Mouse (Mus musculus): ENCODE measurements around the gene Yy2. TPM values are rescaled to one million over a fixed set of nuclear protein-coding genes. Genes with fewer than 3 reads are reported as not detected.

Yy2 gene
- polyA plus RNA-seq (2014; fragmentation: Nextera tagmentation; extraction: Ambion mirVana): 4.7 and 4.9 TPM in 2 replicates

DNA sequence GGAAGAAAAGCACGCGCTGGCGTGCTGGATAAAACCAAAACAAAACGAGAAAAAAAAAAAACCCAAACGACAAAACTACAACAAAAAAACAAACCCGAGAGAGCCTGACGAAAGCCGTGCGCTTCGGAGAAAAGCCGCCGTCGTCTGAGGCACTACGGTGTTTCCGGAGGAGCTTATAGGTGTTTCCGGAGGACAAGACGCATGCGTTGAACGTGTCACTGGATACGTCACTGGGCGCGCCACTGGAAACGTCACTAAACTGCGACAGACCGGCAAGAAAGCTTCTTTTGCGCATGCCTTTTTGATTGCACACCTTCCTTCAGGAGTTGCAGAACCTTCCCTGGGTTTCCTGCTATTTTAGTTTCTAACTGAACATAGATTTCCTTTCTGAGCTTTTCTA is at the start of gene Yy2:
Yy2 (minus strand) TSS at position 146 of the 400 bp plus-strand sequence.
- H3K9ac ChIP-seq (ENCODE audit: low read length): no peak within 1 kb of the TSS
- no peaks in the 10 kb centered on the region for H3K36me3 ChIP-seq (ENCODE audit: control insufficient read depth, insufficient read depth, low read length)
- H3K9me3 ChIP-seq (ENCODE audit: control insufficient read depth, low read length): no peaks in the 10 kb centered on the region
- no peaks in the 10 kb centered on the region for H3K27me3 ChIP-seq (ENCODE audit: control insufficient read depth, insufficient read depth, low read length)
- H3K4me2 ChIP-seq: no peak within 1 kb of the TSS
- 86% methylated on average over 26 of the region's 26 CpGs for WGBS
- DNase-seq (ENCODE audit: low spot score, missing footprints): no peak
- H3K4me3 ChIP-seq (ENCODE audit: low read depth, low read length): no peak within 1 kb of the TSS
- no peak for ATAC-seq (ENCODE audit: low FRiP score)
- H3K4me1 ChIP-seq (ENCODE audit: control insufficient read depth, insufficient read depth, low read length): no peaks in the 10 kb centered on the region
- H3K27ac ChIP-seq (ENCODE audit: low read depth, low read length): no peak within 1 kb of the TSS

DNA sequence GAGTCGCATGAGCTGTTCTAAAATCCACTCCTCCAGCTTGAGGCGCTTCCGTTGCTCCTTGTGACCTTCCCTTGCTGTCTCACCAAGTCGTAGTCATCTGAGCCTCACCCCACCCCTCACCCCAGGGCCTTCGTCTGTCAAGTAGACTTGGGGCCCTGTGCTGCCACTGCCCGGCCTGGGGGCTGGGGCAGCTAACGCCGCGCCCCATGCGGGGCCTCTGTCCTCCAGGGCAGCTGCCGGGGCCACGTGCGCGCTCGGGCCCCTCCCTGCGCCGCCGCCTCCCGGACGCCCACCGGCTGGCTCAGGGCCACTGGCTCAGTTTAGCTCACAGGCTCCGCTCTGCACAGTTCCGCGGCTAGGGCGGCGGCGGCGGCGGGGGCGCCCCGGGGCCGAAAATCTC is 44.1 kb upstream of the Yy2 start:
- Histone ChIP-seq H3K9ac (ENCODE audit: low read length) (no peak overlapping the region), H3K27me3 (ENCODE audit: control insufficient read depth, insufficient read depth, low read length) (no peaks in the 10 kb centered on the region; the same call in 1 of the 2 replicates), H3K27ac (ENCODE audit: low read depth, low read length) (no peak overlapping the region), H3K36me3 (ENCODE audit: control insufficient read depth, insufficient read depth, low read length) (no peaks in the 10 kb centered on the region), H3K4me1 (ENCODE audit: control insufficient read depth, insufficient read depth, low read length) (no peaks in the 10 kb centered on the region), H3K4me2 (peak overlapping the region; percentile 15; the same call in 1 of the 2 replicates), H3K9me3 (ENCODE audit: control insufficient read depth, low read length) (no peaks in the 10 kb centered on the region), H3K4me3 (ENCODE audit: low read depth, low read length) (no peak overlapping the region)
- DNase-seq (ENCODE audit: low spot score, missing footprints) (no peak), ATAC-seq (ENCODE audit: low FRiP score) (0 out of 2 replicates have a peak, but pooled peaks have one; percentile 42)
- 19% methylated on average over 32 of the region's 32 CpGs for WGBS

DNA sequence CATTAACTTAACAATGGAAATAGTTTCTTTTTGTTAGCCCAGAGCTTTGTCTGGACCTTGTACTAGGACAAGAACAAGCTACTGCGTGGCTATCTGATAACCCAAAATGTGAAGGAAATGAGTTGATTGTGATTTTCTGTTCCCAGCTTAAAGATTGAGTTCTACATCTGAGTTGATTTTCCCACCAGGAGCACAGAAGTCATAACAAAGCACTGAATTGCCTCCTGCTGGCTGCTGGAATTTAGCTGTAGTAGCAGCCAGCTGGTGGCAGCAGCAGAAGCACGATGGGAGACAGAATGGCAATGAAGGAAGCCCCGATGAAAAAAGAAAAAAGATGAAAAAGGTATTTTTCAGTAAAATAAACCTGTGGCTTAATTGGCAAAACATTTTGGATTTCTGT is 32.7 kb upstream of the Yy2 start:
- Histone ChIP-seq H3K9me3 (ENCODE audit: control insufficient read depth, low read length) (no peaks in the 10 kb centered on the region), H3K27me3 (ENCODE audit: control insufficient read depth, insufficient read depth, low read length) (peaks cover 7% of the 10 kb centered on the region; the same call in 1 of the 2 replicates), H3K4me3 (ENCODE audit: low read depth, low read length) (no peak overlapping the region), H3K9ac (ENCODE audit: low read length) (no peak overlapping the region), H3K27ac (ENCODE audit: low read depth, low read length) (no peak overlapping the region), H3K36me3 (ENCODE audit: control insufficient read depth, insufficient read depth, low read length) (no peaks in the 10 kb centered on the region), H3K4me1 (ENCODE audit: control insufficient read depth, insufficient read depth, low read length) (no peaks in the 10 kb centered on the region), H3K4me2 (no peak overlapping the region)
- DNase-seq (ENCODE audit: low spot score, missing footprints): peak; percentile 86
- 9% methylated on average over 3 of the region's 3 CpGs for WGBS
- ATAC-seq (ENCODE audit: low FRiP score): no peak

GRCm38 (mm10) chrX:157598186-157598996 is 29.6 kb upstream of the Yy2 start, which contains the start of gene Mbtps2:
Gene Mbtps2, minus strand, starts transcription at chrX:157598715.
- WGBS: 15% methylated on average over 72 of the region's 74 CpGs
- H3K4me1 ChIP-seq (ENCODE audit: control insufficient read depth, insufficient read depth, low read length): 0 out of 2 replicates have a peak, but pooled peaks cover 3% of the 10 kb centered on the region
- H3K9me3 ChIP-seq (ENCODE audit: control insufficient read depth, low read length): no peaks in the 10 kb centered on the region
- peak within 1 kb of the TSS; percentile 45 for H3K4me2 ChIP-seq
- ATAC-seq (ENCODE audit: low FRiP score): peak; percentile 84
- H3K4me3 ChIP-seq (ENCODE audit: low read depth, low read length): peak within 1 kb of the TSS; percentile 56
- H3K9ac ChIP-seq (ENCODE audit: low read length): peak within 1 kb of the TSS; percentile 80
- H3K36me3 ChIP-seq (ENCODE audit: control insufficient read depth, insufficient read depth, low read length): no peaks in the 10 kb centered on the region
- peaks cover 10% of the 10 kb centered on the region; the same call in 1 of the 2 replicates for H3K27me3 ChIP-seq (ENCODE audit: control insufficient read depth, insufficient read depth, low read length)
- DNase-seq (ENCODE audit: low spot score, missing footprints): peak; percentile 95
- peak within 1 kb of the TSS; percentile 65; the same call in 1 of the 2 replicates for H3K27ac ChIP-seq (ENCODE audit: low read depth, low read length)

- peak overlapping the region; percentile 80 for H3K9ac ChIP-seq (ENCODE audit: low read length)
- no peak for DNase-seq (ENCODE audit: low spot score, missing footprints)
These were observed 28.9 kb upstream of the Yy2 start for GRCm38 (mm10) chrX:157597585-157598185.

DNA sequence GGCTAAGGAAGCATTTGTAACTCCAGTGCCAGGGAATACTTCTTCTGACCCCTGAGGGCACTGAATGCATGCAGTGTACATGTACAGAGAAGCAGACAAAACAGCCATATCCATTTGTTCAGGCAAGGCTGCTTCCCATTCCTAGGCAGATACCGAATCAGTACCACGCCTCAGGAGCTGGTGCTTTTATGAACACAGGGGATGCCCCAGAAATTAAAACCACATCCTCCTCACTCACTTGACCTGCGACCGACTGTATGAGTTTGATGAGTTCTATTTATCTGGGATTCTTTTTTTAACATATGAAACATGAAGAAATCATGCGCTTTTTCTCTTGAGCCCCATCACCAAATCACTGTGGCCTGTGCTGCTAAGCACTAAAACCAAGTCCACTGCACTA is 28.0 kb upstream of the Yy2 start:
- no peak overlapping the region for H3K27ac ChIP-seq (ENCODE audit: low read depth, low read length)
- H3K27me3 ChIP-seq (ENCODE audit: control insufficient read depth, insufficient read depth, low read length): peaks cover 10% of the 10 kb centered on the region; the same call in 1 of the 2 replicates
- peak overlapping the region; percentile 45 for H3K4me2 ChIP-seq
- no peaks in the 10 kb centered on the region for H3K36me3 ChIP-seq (ENCODE audit: control insufficient read depth, insufficient read depth, low read length)
- no peak overlapping the region for H3K9ac ChIP-seq (ENCODE audit: low read length)
- DNase-seq (ENCODE audit: low spot score, missing footprints) (no peak), ATAC-seq (ENCODE audit: low FRiP score) (no peak)
- H3K4me1 ChIP-seq (ENCODE audit: control insufficient read depth, insufficient read depth, low read length): 0 out of 2 replicates have a peak, but pooled peaks cover 3% of the 10 kb centered on the region
- no peak overlapping the region for H3K4me3 ChIP-seq (ENCODE audit: low read depth, low read length)
- WGBS: 90% methylated on average over 5 of the region's 5 CpGs
- no peaks in the 10 kb centered on the region for H3K9me3 ChIP-seq (ENCODE audit: control insufficient read depth, low read length)

More at GRCm38 (mm10) chrX:157597585-157598185, 28.9 kb upstream of the Yy2 start:
- H3K9me3 ChIP-seq (ENCODE audit: control insufficient read depth, low read length): no peaks in the 10 kb centered on the region
- H3K4me1 ChIP-seq (ENCODE audit: control insufficient read depth, insufficient read depth, low read length): 0 out of 2 replicates have a peak, but pooled peaks cover 3% of the 10 kb centered on the region
- no peaks in the 10 kb centered on the region for H3K36me3 ChIP-seq (ENCODE audit: control insufficient read depth, insufficient read depth, low read length)
- whole genome bisulfite sequencing: 28% methylated on average over 17 of the region's 17 CpGs
- ATAC-seq (ENCODE audit: low FRiP score): peak; percentile 20; the same call in 1 of the 2 replicates
- H3K4me2 ChIP-seq: peak overlapping the region; percentile 45
- H3K27ac ChIP-seq (ENCODE audit: low read depth, low read length): peak overlapping the region; percentile 65; the same call in 1 of the 2 replicates
- peak overlapping the region; percentile 56 for H3K4me3 ChIP-seq (ENCODE audit: low read depth, low read length)
- H3K27me3 ChIP-seq (ENCODE audit: control insufficient read depth, insufficient read depth, low read length): peaks cover 10% of the 10 kb centered on the region; the same call in 1 of the 2 replicates

GRCm38 (mm10) chrX:157595927-157596326 is 27.1 kb upstream of the Yy2 start:
- Histone ChIP-seq H3K36me3 (ENCODE audit: control insufficient read depth, insufficient read depth, low read length) (no peaks in the 10 kb centered on the region), H3K4me2 (no peak overlapping the region), H3K27me3 (ENCODE audit: control insufficient read depth, insufficient read depth, low read length) (peaks cover 10% of the 10 kb centered on the region; the same call in 1 of the 2 replicates), H3K4me1 (ENCODE audit: control insufficient read depth, insufficient read depth, low read length) (0 out of 2 replicates have a peak, but pooled peaks cover 3% of the 10 kb centered on the region), H3K4me3 (ENCODE audit: low read depth, low read length) (no peak overlapping the region), H3K9me3 (ENCODE audit: control insufficient read depth, low read length) (no peaks in the 10 kb centered on the region), H3K27ac (ENCODE audit: low read depth, low read length) (no peak overlapping the region), H3K9ac (ENCODE audit: low read length) (no peak overlapping the region)
- ATAC-seq (ENCODE audit: low FRiP score) (no peak), DNase-seq (ENCODE audit: low spot score, missing footprints) (no peak)
- 83% methylated on average over 6 of the region's 6 CpGs for WGBS

- H3K27ac ChIP-seq (ENCODE audit: low read depth, low read length): no peak overlapping the region
- H3K36me3 ChIP-seq (ENCODE audit: control insufficient read depth, insufficient read depth, low read length): no peaks in the 10 kb centered on the region
- no peak overlapping the region for H3K4me3 ChIP-seq (ENCODE audit: low read depth, low read length)
- WGBS: 18% methylated on average over 2 of the region's 2 CpGs
- no peaks in the 10 kb centered on the region for H3K9me3 ChIP-seq (ENCODE audit: control insufficient read depth, low read length)
- peak; percentile 77 for ATAC-seq (ENCODE audit: low FRiP score)
- peaks cover 10% of the 10 kb centered on the region; the same call in 1 of the 2 replicates for H3K27me3 ChIP-seq (ENCODE audit: control insufficient read depth, insufficient read depth, low read length)
- peak; percentile 88 for DNase-seq (ENCODE audit: low spot score, missing footprints)
- no peak overlapping the region for H3K9ac ChIP-seq (ENCODE audit: low read length)
- H3K4me2 ChIP-seq: no peak overlapping the region
- 0 out of 2 replicates have a peak, but pooled peaks cover 3% of the 10 kb centered on the region for H3K4me1 ChIP-seq (ENCODE audit: control insufficient read depth, insufficient read depth, low read length)
These were observed 25.8 kb upstream of the Yy2 start for GRCm38 (mm10) chrX:157594606-157595005.

Measured in midbrain, embryonic 11.5 days (tissue).